Mouse (Mus musculus): ENCODE results near the gene Mdm2. TPM values are rescaled to one million over a fixed set of nuclear protein-coding genes. Genes with fewer than 3 reads are reported as not detected.

Mdm2 gene
- polyA plus RNA-seq, 1 experiment from 2014 or later: 59.7 TPM

GRCm38 (mm10) chr10:117702024-117702833 lies 8.3 kb downstream of the Mdm2 start:
- Histone ChIP-seq H3K27me3 (no peaks in the 10 kb centered on the region), H3K9ac (replicated peaks) (no peak overlapping the region), H3K27ac (no peak overlapping the region), H3K4me1 (replicated peaks) (no peaks in the 10 kb centered on the region), H3K9me3 (no peaks in the 10 kb centered on the region), H3K4me2 (no peak overlapping the region), H3K4me3 (replicated peaks) (no peak overlapping the region), H3K36me3 (peaks cover 93% of the 10 kb centered on the region)
- 96% methylated on average over 6 of the region's 6 CpGs for WGBS
- ATAC-seq (ENCODE audit: insufficient number of reproducible peaks, insufficient read depth, low FRiP score, low TSS enrichment, low read depth): no peak

- WGBS: 92% methylated on average over 6 of the region's 6 CpGs
Observed at GRCm38 (mm10) chr10:117701034-117701829, 9.3 kb downstream of the Mdm2 start.

GRCm38 (mm10) chr10:117700450-117700849 lies 10.1 kb downstream of the Mdm2 start:
- no peak overlapping the region for H3K27ac ChIP-seq
- no peak overlapping the region for H3K9ac ChIP-seq (replicated peaks)
- H3K4me2 ChIP-seq: no peak overlapping the region
- H3K9me3 ChIP-seq: no peaks in the 10 kb centered on the region
- no peaks in the 10 kb centered on the region for H3K27me3 ChIP-seq
- no peak overlapping the region for H3K4me3 ChIP-seq (replicated peaks)
- 86% methylated on average over 1 of the region's 1 CpGs for WGBS
- ATAC-seq (ENCODE audit: insufficient number of reproducible peaks, insufficient read depth, low FRiP score, low TSS enrichment, low read depth): no peak
- H3K4me1 ChIP-seq (replicated peaks): no peaks in the 10 kb centered on the region
- peaks cover 96% of the 10 kb centered on the region for H3K36me3 ChIP-seq

More at GRCm38 (mm10) chr10:117701034-117701829, 9.3 kb downstream of the Mdm2 start:
- H3K4me2 ChIP-seq: no peak overlapping the region
- no peak for ATAC-seq (ENCODE audit: insufficient number of reproducible peaks, insufficient read depth, low FRiP score, low TSS enrichment, low read depth)
- H3K9me3 ChIP-seq: no peaks in the 10 kb centered on the region
- no peak overlapping the region for H3K27ac ChIP-seq
- H3K4me1 ChIP-seq (replicated peaks): no peaks in the 10 kb centered on the region
- H3K36me3 ChIP-seq: peaks cover 93% of the 10 kb centered on the region
- no peak overlapping the region for H3K4me3 ChIP-seq (replicated peaks)
- no peaks in the 10 kb centered on the region for H3K27me3 ChIP-seq
- no peak overlapping the region for H3K9ac ChIP-seq (replicated peaks)

GRCm38 (mm10) chr10:117699914-117700313 lies 10.6 kb downstream of the Mdm2 start:
- H3K9ac ChIP-seq (replicated peaks): no peak overlapping the region
- no peak for ATAC-seq (ENCODE audit: insufficient number of reproducible peaks, insufficient read depth, low FRiP score, low TSS enrichment, low read depth)
- no peak overlapping the region for H3K4me2 ChIP-seq
- H3K27me3 ChIP-seq: no peaks in the 10 kb centered on the region
- 98% methylated on average over 4 of the region's 4 CpGs for WGBS
- H3K9me3 ChIP-seq: no peaks in the 10 kb centered on the region
- H3K27ac ChIP-seq: no peak overlapping the region
- H3K4me1 ChIP-seq (replicated peaks): no peaks in the 10 kb centered on the region
- H3K36me3 ChIP-seq: peaks cover 96% of the 10 kb centered on the region
- H3K4me3 ChIP-seq (replicated peaks): no peak overlapping the region

GRCm38 (mm10) chr10:117698313-117699138 lies 12.0 kb downstream of the Mdm2 start:
- 93% methylated on average over 10 of the region's 10 CpGs for WGBS
- Histone ChIP-seq H3K9me3 (no peaks in the 10 kb centered on the region), H3K27me3 (no peaks in the 10 kb centered on the region), H3K4me2 (no peak overlapping the region), H3K4me3 (replicated peaks) (no peak overlapping the region), H3K27ac (no peak overlapping the region), H3K36me3 (peaks cover 94% of the 10 kb centered on the region), H3K4me1 (replicated peaks) (no peaks in the 10 kb centered on the region), H3K9ac (replicated peaks) (no peak overlapping the region)
- no peak for ATAC-seq (ENCODE audit: insufficient number of reproducible peaks, insufficient read depth, low FRiP score, low TSS enrichment, low read depth)

- peaks cover 92% of the 10 kb centered on the region for H3K36me3 ChIP-seq
- H3K4me3 ChIP-seq (replicated peaks): no peak overlapping the region
- H3K27ac ChIP-seq: no peak overlapping the region
- ATAC-seq (ENCODE audit: insufficient number of reproducible peaks, insufficient read depth, low FRiP score, low TSS enrichment, low read depth): no peak
- no peak overlapping the region for H3K4me2 ChIP-seq
- H3K4me1 ChIP-seq (replicated peaks): no peaks in the 10 kb centered on the region
- H3K9ac ChIP-seq (replicated peaks): no peak overlapping the region
- 90% methylated on average over 3 of the region's 3 CpGs for WGBS
- no peaks in the 10 kb centered on the region for H3K9me3 ChIP-seq
- no peaks in the 10 kb centered on the region for H3K27me3 ChIP-seq
Observed at GRCm38 (mm10) chr10:117697561-117698115, 12.9 kb downstream of the Mdm2 start.

GRCm38 (mm10) chr10:117696827-117697560 lies 13.6 kb downstream of the Mdm2 start:
- H3K4me1 ChIP-seq (replicated peaks): no peaks in the 10 kb centered on the region
- no peak overlapping the region for H3K4me3 ChIP-seq (replicated peaks)
- no peak overlapping the region for H3K4me2 ChIP-seq
- peaks cover 93% of the 10 kb centered on the region for H3K36me3 ChIP-seq
- WGBS: 93% methylated on average over 6 of the region's 6 CpGs
- no peaks in the 10 kb centered on the region for H3K9me3 ChIP-seq
- no peak for ATAC-seq (ENCODE audit: insufficient number of reproducible peaks, insufficient read depth, low FRiP score, low TSS enrichment, low read depth)
- H3K27me3 ChIP-seq: no peaks in the 10 kb centered on the region
- no peak overlapping the region for H3K9ac ChIP-seq (replicated peaks)
- H3K27ac ChIP-seq: no peak overlapping the region

- no peak overlapping the region for H3K27ac ChIP-seq
- H3K4me1 ChIP-seq (replicated peaks): no peaks in the 10 kb centered on the region
- ATAC-seq (ENCODE audit: insufficient number of reproducible peaks, insufficient read depth, low FRiP score, low TSS enrichment, low read depth): no peak
- no peaks in the 10 kb centered on the region for H3K27me3 ChIP-seq
- H3K9me3 ChIP-seq: no peaks in the 10 kb centered on the region
- 90% methylated on average over 8 of the region's 8 CpGs for WGBS
- no peak overlapping the region for H3K4me2 ChIP-seq
- H3K4me3 ChIP-seq (replicated peaks): no peak overlapping the region
- H3K9ac ChIP-seq (replicated peaks): no peak overlapping the region
- peaks cover 94% of the 10 kb centered on the region for H3K36me3 ChIP-seq
Observed at GRCm38 (mm10) chr10:117696021-117696826, 14.3 kb downstream of the Mdm2 start.

- Histone ChIP-seq H3K36me3 (peaks cover 94% of the 10 kb centered on the region), H3K27ac (no peak overlapping the region), H3K4me1 (replicated peaks) (no peaks in the 10 kb centered on the region), H3K9ac (replicated peaks) (no peak overlapping the region), H3K4me3 (replicated peaks) (no peak overlapping the region), H3K27me3 (no peaks in the 10 kb centered on the region), H3K9me3 (no peaks in the 10 kb centered on the region), H3K4me2 (no peak overlapping the region)
- no peak for ATAC-seq (ENCODE audit: insufficient number of reproducible peaks, insufficient read depth, low FRiP score, low TSS enrichment, low read depth)
- WGBS: 96% methylated on average over 4 of the region's 4 CpGs
Observed at GRCm38 (mm10) chr10:117695605-117696004, 15.0 kb downstream of the Mdm2 start.

- H3K4me1 ChIP-seq (replicated peaks): no peaks in the 10 kb centered on the region
- no peak overlapping the region for H3K4me3 ChIP-seq (replicated peaks)
- H3K9me3 ChIP-seq: no peaks in the 10 kb centered on the region
- ATAC-seq (ENCODE audit: insufficient number of reproducible peaks, insufficient read depth, low FRiP score, low TSS enrichment, low read depth): no peak
- no peaks in the 10 kb centered on the region for H3K27me3 ChIP-seq
- no peak overlapping the region for H3K4me2 ChIP-seq
- H3K36me3 ChIP-seq: peaks cover 94% of the 10 kb centered on the region
- H3K27ac ChIP-seq: no peak overlapping the region
- no peak overlapping the region for H3K9ac ChIP-seq (replicated peaks)
- 95% methylated on average over 4 of the region's 4 CpGs for WGBS
Observed at GRCm38 (mm10) chr10:117695027-117695426, 15.5 kb downstream of the Mdm2 start.
